Mouse (Mus musculus): ENCODE measurements at regions not wholly inside any gene's neighbourhood (a gene's known extent, or its start where the extent isn't known, plus 50 kb on each side); places are given as distances from the start of the nearest gene placed in this dataset.
"Not testable (repeated sequence)": the region's sequence is repeated elsewhere in the genome, so short reads cannot be mapped to it uniquely, and the experiment has no call there.

DNA sequence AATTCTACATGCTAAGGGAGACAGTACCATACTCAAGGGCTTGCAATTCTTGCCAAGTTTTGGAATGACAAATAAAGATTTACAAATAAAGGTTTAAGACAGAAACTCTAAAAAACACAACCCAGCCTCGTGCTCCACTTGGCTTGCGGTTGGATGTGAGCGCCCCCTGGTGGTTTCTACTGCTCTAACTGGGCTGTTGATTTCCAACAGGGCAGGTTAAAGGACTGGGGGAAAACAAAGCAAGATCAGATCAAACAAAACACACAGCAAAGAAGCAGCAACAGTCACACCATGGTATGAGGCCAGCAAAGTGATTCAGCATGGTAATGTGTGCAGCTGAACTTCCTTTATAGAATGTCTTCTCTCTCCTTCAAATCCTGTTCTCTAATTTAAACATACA lies 339.2 kb downstream of the Adam3 start:
- peak; percentile 2 for DNase-seq (ENCODE audit: low read depth)

GRCm38 (mm10) chr8:24383963-24384435 lies 341.7 kb downstream of the Adam3 start:
- DNase-seq (ENCODE audit: low read depth) = no peak

DNA sequence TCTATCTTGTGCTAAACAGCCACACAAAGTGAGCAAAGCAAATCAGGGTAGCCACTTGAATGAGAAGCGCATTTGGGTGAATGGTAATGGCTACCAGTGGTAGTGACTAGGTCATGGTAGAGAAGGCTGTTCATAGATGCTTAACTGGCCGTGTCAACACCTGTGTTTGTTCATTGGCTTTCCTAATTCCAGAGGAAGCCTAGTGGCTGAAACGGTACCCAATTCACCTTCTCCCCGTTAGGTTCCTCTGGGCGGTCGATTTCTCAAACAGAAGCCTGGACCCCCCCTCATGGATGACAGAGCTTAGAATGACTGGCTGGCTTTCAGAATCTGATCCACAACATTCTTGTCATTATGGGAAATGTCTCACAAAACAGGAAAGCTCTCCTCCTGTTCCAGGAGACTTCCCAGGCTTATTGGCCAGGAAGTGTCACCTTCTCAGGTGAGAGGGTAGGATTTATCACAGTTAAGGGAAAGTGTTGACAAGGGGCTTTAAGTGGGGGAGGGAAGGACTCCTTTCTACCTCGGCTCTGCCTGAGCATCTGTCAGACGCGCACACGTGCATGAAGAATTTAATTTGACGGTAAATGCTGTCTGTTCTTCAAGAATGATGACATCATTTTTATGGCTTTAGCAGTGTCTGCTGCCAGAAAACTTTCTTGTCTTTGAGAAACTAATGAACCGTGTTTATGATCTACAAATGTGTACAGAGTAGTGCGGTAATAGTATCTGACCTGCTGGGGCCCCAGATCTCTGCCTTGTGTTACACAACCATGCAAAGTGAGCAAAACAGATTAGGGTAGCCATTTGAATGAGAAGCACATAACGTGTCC lies 342.3 kb downstream of the Adam3 start:
- no peak for DNase-seq (ENCODE audit: low read depth)

DNA sequence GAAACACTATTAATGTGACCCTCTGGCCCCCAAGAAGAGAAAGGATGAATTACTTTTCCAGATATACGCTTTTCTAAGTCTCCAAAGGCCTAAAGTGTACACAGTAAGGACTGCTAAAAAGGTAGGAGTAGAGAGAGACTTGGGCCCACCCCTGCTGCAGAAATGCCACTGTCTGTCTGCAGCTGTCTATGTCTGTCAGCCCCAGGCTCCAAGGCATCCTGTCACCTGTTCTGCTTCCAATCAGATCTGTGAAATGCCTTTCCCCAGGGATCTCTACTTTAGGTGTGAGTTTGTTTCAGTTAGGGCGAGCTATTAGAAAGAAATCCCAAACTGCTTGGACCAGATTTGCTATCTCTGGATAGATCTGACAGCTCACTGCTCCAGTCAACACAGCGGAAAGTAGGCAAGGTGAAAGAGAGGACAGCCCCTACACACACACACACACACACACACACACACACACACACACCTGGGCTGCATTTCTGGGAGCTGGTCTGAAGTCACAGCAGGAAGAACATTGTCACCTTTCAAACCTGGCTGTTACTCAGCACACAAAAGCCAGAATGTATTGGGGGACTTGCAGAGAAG lies 343.9 kb downstream of the Adam3 start:
- no peak for DNase-seq (ENCODE audit: low read depth)

DNA sequence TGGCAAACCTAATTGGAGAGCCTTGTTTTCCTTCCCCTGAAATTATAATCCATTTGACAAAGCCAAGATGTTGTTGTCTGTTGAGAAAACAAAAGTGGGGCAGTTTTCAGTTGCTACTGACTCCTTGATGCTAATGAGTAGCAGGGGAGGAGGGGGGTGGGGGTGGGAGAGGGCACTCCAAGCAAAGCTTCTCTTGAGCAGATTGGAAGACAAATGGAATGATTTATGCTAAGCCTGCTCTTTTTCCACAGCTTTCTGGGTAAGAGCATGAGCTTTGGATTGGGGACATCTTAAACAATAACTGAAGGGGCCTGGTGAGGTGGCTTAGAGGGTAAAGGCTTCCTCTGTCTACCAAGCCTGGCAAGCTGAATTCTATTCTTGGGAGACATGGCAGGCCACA lies 347.6 kb downstream of the Adam3 start:
- DNase-seq (ENCODE audit: low read depth) = no peak

DNA sequence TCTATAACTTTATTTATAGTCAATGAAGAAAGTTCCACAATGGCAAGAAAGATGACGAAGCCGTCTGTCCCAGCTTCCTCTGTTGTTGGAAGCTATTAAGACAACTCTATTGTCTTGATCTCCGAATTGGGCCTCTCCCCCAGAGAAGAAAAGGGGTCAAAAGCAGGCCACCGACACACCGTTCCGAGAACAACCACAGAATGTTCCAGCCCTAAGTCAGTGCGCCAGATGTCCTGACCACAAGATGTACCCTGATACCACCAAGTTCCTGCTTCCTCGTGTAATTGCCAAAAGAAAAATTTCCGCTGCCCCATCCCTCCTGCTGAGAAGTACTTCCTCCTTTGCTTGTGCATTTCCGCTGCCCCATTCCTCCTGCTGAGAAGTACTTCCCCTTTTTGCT lies 348.8 kb downstream of the Adam3 start:
- not testable (repeated sequence) for DNase-seq (ENCODE audit: low read depth)

DNA sequence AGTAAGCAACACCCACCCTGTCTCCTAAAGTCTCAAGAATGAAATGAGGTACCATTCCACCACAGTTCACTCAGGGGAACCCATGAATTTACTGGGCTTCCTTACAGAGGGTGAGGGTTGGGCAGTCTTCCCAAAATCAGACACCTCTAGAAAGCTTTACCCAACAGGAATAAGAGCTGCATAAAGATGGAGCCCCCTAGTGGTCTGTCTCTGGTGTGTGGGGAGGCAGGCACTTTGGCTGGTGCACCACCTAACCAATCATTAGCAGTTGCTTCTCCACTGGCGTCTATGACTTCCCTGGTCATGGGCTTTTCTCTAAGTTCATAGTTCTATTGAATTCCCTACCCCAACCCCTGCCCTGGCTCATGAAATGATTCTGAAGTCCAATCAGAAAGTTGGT lies 351.1 kb downstream of the Adam3 start:
- DNase-seq (ENCODE audit: low read depth) = no peak

DNA sequence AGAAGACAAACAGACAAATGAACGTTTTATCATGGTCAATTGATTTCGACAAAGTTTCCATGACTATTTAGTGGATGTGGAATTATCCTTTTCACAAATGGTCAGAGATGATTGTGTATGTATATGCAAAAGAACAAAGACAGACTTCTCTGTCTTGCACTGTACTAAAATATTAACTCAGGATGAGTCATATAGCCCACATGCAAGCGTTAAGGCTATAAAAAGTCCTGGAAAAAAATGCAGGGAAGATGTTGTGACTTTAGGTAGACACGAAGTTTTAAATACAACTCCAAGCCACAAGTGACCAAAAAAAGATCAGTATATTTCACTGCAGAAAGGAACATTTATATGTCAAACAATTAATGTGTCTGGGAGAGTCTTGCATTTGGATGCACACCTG lies 353.6 kb downstream of the Adam3 start:
- no peak for DNase-seq (ENCODE audit: low read depth)

DNA sequence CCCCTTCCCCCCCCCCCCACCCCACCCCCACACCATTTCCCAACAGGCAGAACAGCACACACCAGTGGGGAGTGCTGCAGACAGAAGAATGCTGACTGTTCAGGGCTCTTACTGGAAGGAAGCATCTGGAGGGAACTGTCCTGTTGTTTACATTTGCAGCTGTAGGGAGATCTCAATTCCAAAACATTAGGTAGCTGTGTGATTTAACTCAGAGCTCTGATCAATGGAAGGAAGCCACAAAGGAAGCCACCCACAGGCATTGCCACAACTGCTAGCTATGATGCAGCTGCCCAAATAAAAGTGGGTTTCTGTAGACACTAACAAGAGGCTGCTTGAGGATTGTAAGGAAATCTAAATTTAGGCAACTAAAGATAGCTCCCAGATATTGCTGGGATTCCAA lies 359.7 kb downstream of the Adam3 start:
- DNase-seq (ENCODE audit: low read depth) = no peak

GRCm38 (mm10) chr8:24364685-24365084 lies 361.0 kb downstream of the Adam3 start:
- no peak for DNase-seq (ENCODE audit: low read depth)

GRCm38 (mm10) chr8:24359022-24359600 lies 366.5 kb downstream of the Adam3 start:
- no peak for DNase-seq (ENCODE audit: low read depth)

- DNase-seq (ENCODE audit: low read depth) = no peak
Observed at GRCm38 (mm10) chr8:24355146-24355545, 370.5 kb downstream of the Adam3 start.

DNA sequence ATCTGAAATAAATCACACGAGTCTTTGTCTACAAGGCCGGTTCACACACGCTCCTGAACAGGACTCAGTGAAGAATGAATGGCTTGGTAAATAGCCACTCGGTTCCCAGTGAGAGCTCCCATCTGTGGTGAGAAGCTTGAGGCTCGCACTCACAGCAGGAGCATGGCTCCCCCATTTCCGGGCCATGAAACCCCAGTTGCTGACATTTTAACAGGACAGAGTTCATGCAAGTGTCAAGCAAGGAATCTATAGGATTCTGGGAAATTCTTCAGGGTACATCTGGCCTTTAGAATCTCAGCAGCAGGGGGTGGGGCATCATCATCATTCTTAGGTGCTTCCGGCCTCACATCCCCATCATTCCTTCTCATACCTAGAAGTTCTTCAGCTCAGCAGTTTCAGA lies 371.8 kb downstream of the Adam3 start:
- no peak for DNase-seq (ENCODE audit: low read depth)

GRCm38 (mm10) chr8:24352322-24352721 lies 373.3 kb downstream of the Adam3 start:
- DNase-seq (ENCODE audit: low read depth) = no peak

DNA sequence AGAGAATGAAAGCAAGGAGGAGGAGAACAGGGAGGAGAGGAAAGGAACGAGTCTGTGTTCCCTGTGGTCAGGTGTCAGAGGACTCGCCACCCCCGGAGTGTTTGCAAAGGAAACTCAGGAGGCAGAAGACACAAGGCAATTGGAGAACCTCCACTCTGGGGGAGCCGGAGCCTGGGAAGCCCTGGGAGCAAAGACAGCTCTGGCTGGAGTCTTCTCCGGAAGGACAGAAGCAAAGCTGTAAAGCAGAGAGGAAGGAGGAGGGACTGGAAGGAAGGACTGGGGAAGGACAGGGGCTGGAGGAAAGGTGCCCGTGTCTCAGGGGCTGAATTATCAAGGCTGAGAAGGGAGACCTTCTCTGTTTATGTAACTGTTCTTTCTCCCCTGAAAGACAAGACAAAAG lies 373.9 kb downstream of the Adam3 start:
- DNase-seq (ENCODE audit: low read depth) = no peak

DNA sequence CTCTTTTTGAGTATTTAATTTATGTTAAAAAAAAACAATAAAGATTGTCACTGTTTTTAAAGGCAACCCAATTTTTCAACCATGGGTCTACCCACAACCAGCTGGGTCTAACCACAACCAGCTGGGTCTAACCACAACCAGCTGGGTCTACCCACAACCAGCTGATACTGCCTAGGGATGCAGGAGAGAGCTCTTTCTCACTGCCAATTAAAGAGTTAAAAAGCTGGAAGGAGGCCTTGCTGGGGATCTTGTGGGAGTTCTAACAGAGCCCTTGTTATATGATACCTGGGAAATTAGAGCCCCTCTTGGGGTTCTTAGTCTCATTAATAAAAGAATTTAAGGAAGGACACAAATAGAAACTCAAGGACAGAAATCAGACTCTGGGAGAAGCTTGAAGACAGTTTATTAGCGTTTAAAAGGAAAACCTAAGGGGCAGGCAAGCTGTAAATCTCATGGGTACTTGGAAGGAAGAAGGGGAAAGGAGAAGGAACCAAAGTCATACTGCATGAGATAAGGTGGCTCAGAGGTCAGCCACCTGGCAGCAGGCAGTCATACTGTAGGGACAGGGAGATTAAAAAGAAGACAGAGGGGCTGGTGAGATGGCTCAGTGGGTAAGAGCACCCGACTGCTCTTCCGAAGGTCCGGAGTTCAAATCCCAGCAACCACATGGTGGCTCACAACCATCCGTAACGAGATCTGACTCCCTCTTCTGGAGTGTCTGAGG lies 379.1 kb downstream of the Adam3 start:
- no peak for DNase-seq (ENCODE audit: low read depth)

GRCm38 (mm10) chr8:24338694-24339093 lies 387.0 kb downstream of the Adam3 start:
- DNase-seq (ENCODE audit: low read depth) = no peak

DNA sequence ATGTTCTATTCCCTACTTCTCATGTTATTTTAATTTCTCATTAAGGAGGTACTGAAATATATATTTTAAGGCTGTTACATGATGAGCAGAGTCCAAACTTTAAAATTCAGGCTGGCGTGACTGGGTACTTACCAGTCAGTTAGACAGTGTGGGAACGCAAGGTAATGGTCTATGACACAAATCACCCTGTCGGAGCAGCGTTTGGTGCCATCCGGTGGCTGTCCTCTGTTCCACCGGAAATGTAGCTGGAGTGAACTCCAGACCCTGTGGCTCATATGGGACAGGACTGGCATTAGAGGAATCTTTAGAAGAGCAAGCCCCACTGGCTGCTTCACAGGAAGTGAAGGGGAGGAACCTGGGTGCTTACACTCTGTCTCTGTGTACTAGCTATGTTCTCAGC lies 388.0 kb downstream of the Adam3 start:
- DNase-seq (ENCODE audit: low read depth) = no peak

GRCm38 (mm10) chr8:24335709-24336108 lies 389.9 kb downstream of the Adam3 start:
- DNase-seq (ENCODE audit: low read depth) = no peak

DNA sequence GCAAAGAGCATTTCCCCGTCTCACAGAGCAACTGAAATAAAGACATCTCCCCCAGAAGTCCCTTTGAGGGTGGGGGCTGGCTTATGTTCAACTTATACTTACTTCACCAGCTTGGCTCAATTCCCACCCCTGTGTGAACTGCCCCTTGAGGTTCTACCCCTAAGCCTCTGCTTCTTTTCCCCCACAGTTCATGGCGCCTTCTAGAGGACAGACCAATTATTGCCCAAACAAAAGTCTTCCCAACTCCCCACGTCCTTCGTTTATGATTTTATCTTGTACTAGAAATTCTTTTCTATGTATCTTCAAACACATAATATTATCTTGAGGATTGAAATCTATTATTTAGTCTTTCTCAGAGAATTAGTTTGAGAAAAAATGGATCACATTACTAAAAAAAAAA lies 391.9 kb downstream of the Adam3 start:
- no peak for DNase-seq (ENCODE audit: low read depth)

GRCm38 (mm10) chr8:24310893-24311292 lies 414.8 kb downstream of the Adam3 start:
- DNase-seq (ENCODE audit: low read depth) = no peak

DNA sequence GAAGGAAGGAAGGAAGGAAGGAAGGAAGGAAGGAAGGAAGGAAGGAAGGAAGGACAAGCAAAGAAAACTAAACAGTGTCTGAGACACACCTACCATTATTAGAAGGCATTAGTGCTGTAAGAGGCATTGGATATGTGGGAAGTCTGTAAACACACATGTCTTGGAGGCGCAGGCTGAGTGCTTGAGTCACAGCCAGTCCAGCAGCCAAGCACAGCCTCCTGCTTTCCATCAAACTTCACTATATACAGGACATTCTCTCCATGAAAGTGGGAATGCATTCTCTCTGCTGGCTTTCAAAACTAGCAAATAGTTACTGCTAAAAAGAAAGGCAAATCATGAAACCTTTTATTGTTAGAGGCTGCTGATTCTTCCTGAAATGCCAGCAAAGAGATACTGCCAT lies 431.1 kb downstream of the Adam3 start:
- DNase-seq (ENCODE audit: low read depth) = no peak

DNA sequence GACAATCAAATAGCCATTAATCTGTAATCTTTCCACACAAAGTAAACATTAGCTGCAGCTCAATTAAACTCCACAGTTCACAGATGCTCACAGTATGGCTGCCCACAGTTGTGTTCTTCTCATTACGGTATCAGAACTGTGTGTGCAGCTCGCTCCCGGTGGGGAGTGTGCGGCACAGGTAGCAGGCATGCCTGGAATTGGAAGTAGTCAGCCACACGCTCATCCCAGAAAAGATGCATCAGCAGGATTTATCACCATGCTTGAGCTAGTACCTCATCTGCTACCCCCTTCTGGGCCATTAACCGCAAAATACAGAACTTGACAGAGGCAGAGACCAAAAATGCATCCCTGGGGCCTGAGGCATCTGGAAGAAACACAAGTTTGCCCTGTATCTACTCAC lies 437.8 kb downstream of the Adam3 start:
- DNase-seq (ENCODE audit: low read depth) = no peak
